Mouse (Mus musculus) R1 (cell line): ENCODE measurements around the gene Gm156.
"Not testable (repeated sequence)": the region's sequence is repeated elsewhere in the genome, so short reads cannot be mapped to it uniquely, and the experiment has no call there.

Experiments
- DNase-seq: peaks from one replicate; pipeline ENCODE4 v3.0.0-alpha.2; 2018; ENCODE audit warnings: low read depth, low spot score

Gene Gm156

GRCm38 (mm10) chr6:129784170-129784569, at the start of gene Gm156:
TSS of gene Gm156 (minus strand) at chr6:129784270.
- DNase-seq, result not testable (repeated sequence)

GRCm38 (mm10) chr6:129825559-129825958, 41.5 kb upstream of the Gm156 start:
- no peak for DNase-seq

DNA sequence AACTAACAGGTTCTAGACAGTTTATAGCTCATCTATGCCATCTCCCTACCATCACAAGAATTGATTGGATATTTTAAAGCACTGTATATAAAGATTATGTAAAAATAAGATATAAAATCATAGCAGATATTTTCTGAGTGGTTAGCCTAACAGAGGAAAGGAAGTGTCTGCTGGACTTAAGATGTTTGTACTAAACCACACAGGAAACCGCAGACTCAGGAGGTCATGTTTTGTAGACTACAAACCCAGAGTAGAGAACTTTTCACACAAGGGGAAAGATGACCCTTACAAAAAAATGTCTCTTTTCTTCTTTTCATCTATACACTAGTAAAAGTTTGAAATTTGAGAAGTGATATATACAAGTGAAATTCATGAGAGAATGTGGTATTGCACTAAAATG, 39.9 kb upstream of the Gm156 start:
- no peak for DNase-seq

GRCm38 (mm10) chr6:129817731-129818130, 33.7 kb upstream of the Gm156 start:
- no peak for DNase-seq

GRCm38 (mm10) chr6:129747654-129748032, 36.4 kb downstream of the Gm156 start:
- DNase-seq, result no peak

- DNase-seq, result no peak
Observed at GRCm38 (mm10) chr6:129747016-129747653, 36.9 kb downstream of the Gm156 start.

GRCm38 (mm10) chr6:129746151-129746550, 37.9 kb downstream of the Gm156 start:
- no peak for DNase-seq

GRCm38 (mm10) chr6:129740069-129740721, 43.9 kb downstream of the Gm156 start, which contains the start of gene Klri2:
TSS of gene Klri2 (minus strand) at chr6:129740484.
- no peak for DNase-seq

DNA sequence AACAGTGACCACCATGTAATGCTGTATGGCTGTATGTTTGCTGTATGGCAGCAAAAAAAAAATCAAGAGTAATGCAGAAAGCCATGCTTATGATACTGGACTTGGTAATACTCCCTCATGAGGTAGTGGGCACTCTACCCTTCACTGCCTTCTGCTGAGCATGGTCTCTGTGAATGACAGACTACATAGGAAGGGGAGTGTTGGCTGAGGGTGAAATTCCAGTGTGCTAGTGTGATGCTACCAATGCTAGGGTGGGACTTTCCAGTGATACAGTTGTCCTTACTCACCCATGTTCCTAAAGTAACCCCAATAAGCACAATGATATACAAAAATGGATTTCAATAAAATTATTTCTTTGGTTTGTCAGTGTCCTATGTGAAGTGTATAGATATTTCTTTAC, 47.7 kb downstream of the Gm156 start:
- no peak for DNase-seq

DNA sequence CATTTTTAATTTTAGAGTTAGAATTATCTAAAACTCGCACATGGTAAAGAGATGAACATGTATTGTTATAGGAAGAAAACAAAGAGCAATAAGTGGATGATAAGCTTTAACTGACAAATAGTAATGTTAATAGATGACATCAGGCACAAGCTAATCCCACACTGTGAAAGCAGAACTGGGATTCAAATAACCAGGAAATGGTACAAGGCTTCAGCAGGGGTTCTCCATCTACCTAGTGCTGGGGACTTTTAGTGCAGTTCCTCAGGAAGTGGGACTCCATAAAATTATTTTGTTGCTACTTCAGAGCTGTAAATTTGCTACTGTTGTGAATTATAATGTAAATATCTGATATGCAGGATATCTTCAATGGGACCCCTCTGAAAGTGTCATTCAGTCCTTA, 56.8 kb downstream of the Gm156 start:
- no peak for DNase-seq

DNA sequence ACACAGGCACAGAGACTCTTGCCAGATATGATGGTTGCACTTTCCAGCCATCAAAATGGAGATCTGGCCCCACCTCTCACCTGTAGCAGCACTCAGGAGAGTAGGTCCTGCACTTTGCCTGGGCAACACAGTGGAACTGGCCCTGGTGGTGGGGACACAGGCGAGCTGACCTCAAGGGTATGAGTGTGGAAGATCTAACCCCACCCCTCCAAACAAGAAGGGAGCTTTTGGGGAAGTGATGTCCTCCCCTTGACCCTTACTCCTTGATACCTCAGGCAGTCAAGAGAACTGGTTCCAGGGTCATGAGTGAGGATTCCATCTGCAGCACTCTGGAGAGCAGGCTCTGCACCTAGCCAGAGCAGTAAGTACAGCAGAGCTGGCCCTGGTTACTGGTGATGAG, 62.7 kb downstream of the Gm156 start:
- DNase-seq, result no peak

DNA sequence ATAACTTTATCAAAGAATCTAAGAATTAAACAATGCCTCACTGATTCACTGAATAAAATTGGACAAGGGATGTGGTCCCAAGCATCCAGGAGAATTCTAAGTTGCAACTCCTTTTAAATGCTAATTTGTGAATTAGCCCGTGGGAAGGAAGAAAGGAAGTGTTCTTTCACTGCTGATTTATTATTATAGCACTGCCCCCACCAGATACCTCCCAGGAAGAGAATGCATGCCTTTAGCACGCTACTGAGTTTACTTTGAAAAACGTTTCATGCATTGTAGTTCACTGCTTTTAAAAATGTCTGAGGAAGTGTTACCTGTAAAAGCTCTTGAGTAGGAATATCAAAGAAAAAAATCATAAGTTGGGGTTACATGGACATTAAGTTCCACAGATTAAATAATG, 63.6 kb downstream of the Gm156 start:
- DNase-seq, result no peak

DNA sequence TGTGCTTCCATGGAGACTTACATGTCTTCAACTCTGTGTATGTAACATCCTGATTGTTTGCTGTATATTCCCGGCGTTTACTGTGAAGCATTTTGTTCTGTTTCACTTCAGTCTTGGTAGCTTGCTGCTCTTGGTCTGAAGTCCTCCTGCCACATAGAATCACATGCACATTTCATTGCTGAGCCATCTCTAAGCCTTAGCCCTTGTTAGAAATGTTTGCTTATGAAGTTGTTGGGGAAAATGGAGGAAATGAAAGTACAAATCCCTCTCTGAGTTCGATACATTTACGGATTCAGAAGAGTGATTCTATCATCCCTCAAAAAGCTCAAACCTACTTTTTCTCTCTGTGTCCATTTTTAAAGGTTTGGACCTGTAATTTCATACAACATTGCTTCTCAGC, 67.0 kb downstream of the Gm156 start, which contains the start of gene Klri1:
Gene Klri1, minus strand, starts transcription at position 101 of the 400 bp plus-strand sequence.
- no peak for DNase-seq
